Mouse (Mus musculus): ENCODE measurements at regions not wholly inside any gene's neighbourhood (a gene's known extent, or its start where the extent isn't known, plus 50 kb on each side); places are given as distances from the start of the nearest gene placed in this dataset.

- ATAC-seq (replicated peaks), result no peak
- H3K27me3 ChIP-seq, result no peaks in the 10 kb centered on the region
- peaks cover 6% of the 10 kb centered on the region for H3K4me1 ChIP-seq
- no peak overlapping the region for H3K9ac ChIP-seq (replicated peaks)
- no peak overlapping the region for H3K27ac ChIP-seq (replicated peaks)
- H3K9me3 ChIP-seq, result no peaks in the 10 kb centered on the region
- no peaks in the 10 kb centered on the region for H3K36me3 ChIP-seq
- WGBS, result 86% methylated on average over 20 of the region's 20 CpGs
- H3K4me2 ChIP-seq (replicated peaks), result no peak overlapping the region
- no peak overlapping the region for H3K4me3 ChIP-seq
These were observed 184.1 kb upstream of the Fn1 start for GRCm38 (mm10) chr1:71837039-71837648.

GRCm38 (mm10) chr1:71830379-71830778, 177.4 kb upstream of the Fn1 start:
- Histone ChIP-seq H3K4me2 (replicated peaks) (no peak overlapping the region), H3K9me3 (no peaks in the 10 kb centered on the region), H3K4me3 (no peak overlapping the region), H3K36me3 (no peaks in the 10 kb centered on the region), H3K4me1 (no peaks in the 10 kb centered on the region), H3K9ac (replicated peaks) (no peak overlapping the region), H3K27ac (replicated peaks) (no peak overlapping the region), H3K27me3 (no peaks in the 10 kb centered on the region)
- no peak for ATAC-seq (replicated peaks)
- 93% methylated on average over 6 of the region's 6 CpGs for WGBS

GRCm38 (mm10) chr1:71824410-71824809, 171.4 kb upstream of the Fn1 start:
- Histone ChIP-seq H3K4me1 (no peaks in the 10 kb centered on the region), H3K27me3 (no peaks in the 10 kb centered on the region), H3K4me2 (replicated peaks) (no peak overlapping the region), H3K9ac (replicated peaks) (no peak overlapping the region), H3K4me3 (no peak overlapping the region), H3K9me3 (no peaks in the 10 kb centered on the region), H3K36me3 (no peaks in the 10 kb centered on the region), H3K27ac (replicated peaks) (no peak overlapping the region)
- ATAC-seq (replicated peaks), result no peak
- WGBS, result 82% methylated on average over 5 of the region's 5 CpGs

GRCm38 (mm10) chr1:71822123-71822522, 169.1 kb upstream of the Fn1 start:
- no peak for ATAC-seq (replicated peaks)
- Histone ChIP-seq H3K27me3 (no peaks in the 10 kb centered on the region), H3K36me3 (no peaks in the 10 kb centered on the region), H3K27ac (replicated peaks) (no peak overlapping the region), H3K9me3 (no peaks in the 10 kb centered on the region), H3K9ac (replicated peaks) (no peak overlapping the region), H3K4me2 (replicated peaks) (no peak overlapping the region), H3K4me3 (no peak overlapping the region), H3K4me1 (no peaks in the 10 kb centered on the region)
- 86% methylated on average over 3 of the region's 3 CpGs for WGBS

- Histone ChIP-seq H3K4me3 (no peak overlapping the region), H3K9me3 (no peaks in the 10 kb centered on the region), H3K9ac (replicated peaks) (no peak overlapping the region), H3K27me3 (no peaks in the 10 kb centered on the region), H3K27ac (replicated peaks) (no peak overlapping the region), H3K4me1 (no peaks in the 10 kb centered on the region), H3K36me3 (no peaks in the 10 kb centered on the region), H3K4me2 (replicated peaks) (no peak overlapping the region)
- WGBS, result 79% methylated on average over 7 of the region's 7 CpGs
- no peak for ATAC-seq (replicated peaks)
These were observed 168.1 kb upstream of the Fn1 start for GRCm38 (mm10) chr1:71821099-71821498.

GRCm38 (mm10) chr1:71816306-71816705, 163.3 kb upstream of the Fn1 start:
- H3K27ac ChIP-seq (replicated peaks), result no peak overlapping the region
- 87% methylated on average over 9 of the region's 9 CpGs for WGBS
- H3K36me3 ChIP-seq, result no peaks in the 10 kb centered on the region
- H3K4me1 ChIP-seq, result no peaks in the 10 kb centered on the region
- H3K9ac ChIP-seq (replicated peaks), result no peak overlapping the region
- ATAC-seq (replicated peaks), result no peak
- H3K9me3 ChIP-seq, result no peaks in the 10 kb centered on the region
- no peaks in the 10 kb centered on the region for H3K27me3 ChIP-seq
- H3K4me2 ChIP-seq (replicated peaks), result no peak overlapping the region
- H3K4me3 ChIP-seq, result no peak overlapping the region

- no peaks in the 10 kb centered on the region for H3K36me3 ChIP-seq
- 84% methylated on average over 4 of the region's 4 CpGs for WGBS
- no peak overlapping the region for H3K27ac ChIP-seq (replicated peaks)
- H3K4me3 ChIP-seq, result no peak overlapping the region
- no peak overlapping the region for H3K9ac ChIP-seq (replicated peaks)
- H3K4me1 ChIP-seq, result no peaks in the 10 kb centered on the region
- H3K27me3 ChIP-seq, result no peaks in the 10 kb centered on the region
- no peaks in the 10 kb centered on the region for H3K9me3 ChIP-seq
- no peak for ATAC-seq (replicated peaks)
- H3K4me2 ChIP-seq (replicated peaks), result no peak overlapping the region
These were observed 161.1 kb upstream of the Fn1 start for GRCm38 (mm10) chr1:71814141-71814540.

- 96% methylated on average over 11 of the region's 11 CpGs for WGBS
- no peak for ATAC-seq (replicated peaks)
- Histone ChIP-seq H3K36me3 (no peaks in the 10 kb centered on the region), H3K4me1 (no peaks in the 10 kb centered on the region), H3K4me2 (replicated peaks) (no peak overlapping the region), H3K9me3 (no peaks in the 10 kb centered on the region), H3K27ac (replicated peaks) (no peak overlapping the region), H3K9ac (replicated peaks) (no peak overlapping the region), H3K27me3 (no peaks in the 10 kb centered on the region), H3K4me3 (no peak overlapping the region)
These were observed 159.2 kb upstream of the Fn1 start for GRCm38 (mm10) chr1:71812171-71812695.

GRCm38 (mm10) chr1:71811196-71811788, 158.3 kb upstream of the Fn1 start:
- Histone ChIP-seq H3K4me3 (no peak overlapping the region), H3K27me3 (no peaks in the 10 kb centered on the region), H3K27ac (replicated peaks) (no peak overlapping the region), H3K36me3 (no peaks in the 10 kb centered on the region), H3K9ac (replicated peaks) (no peak overlapping the region), H3K4me1 (no peaks in the 10 kb centered on the region), H3K4me2 (replicated peaks) (no peak overlapping the region), H3K9me3 (no peaks in the 10 kb centered on the region)
- ATAC-seq (replicated peaks), result no peak
- 92% methylated on average over 11 of the region's 11 CpGs for WGBS

- H3K4me2 ChIP-seq (replicated peaks), result no peak overlapping the region
- no peak overlapping the region for H3K27ac ChIP-seq (replicated peaks)
- no peaks in the 10 kb centered on the region for H3K4me1 ChIP-seq
- 55% methylated on average over 1 of the region's 1 CpGs for WGBS
- H3K9ac ChIP-seq (replicated peaks), result no peak overlapping the region
- no peaks in the 10 kb centered on the region for H3K27me3 ChIP-seq
- ATAC-seq (replicated peaks), result no peak
- no peaks in the 10 kb centered on the region for H3K9me3 ChIP-seq
- H3K36me3 ChIP-seq, result no peaks in the 10 kb centered on the region
- H3K4me3 ChIP-seq, result no peak overlapping the region
These were observed 155.0 kb upstream of the Fn1 start for GRCm38 (mm10) chr1:71808005-71808404.

- no peaks in the 10 kb centered on the region for H3K9me3 ChIP-seq
- 66% methylated on average over 4 of the region's 4 CpGs for WGBS
- no peak for ATAC-seq (replicated peaks)
- H3K27me3 ChIP-seq, result no peaks in the 10 kb centered on the region
- no peak overlapping the region for H3K4me3 ChIP-seq
- no peak overlapping the region for H3K9ac ChIP-seq (replicated peaks)
- no peaks in the 10 kb centered on the region for H3K4me1 ChIP-seq
- H3K27ac ChIP-seq (replicated peaks), result no peak overlapping the region
- H3K4me2 ChIP-seq (replicated peaks), result no peak overlapping the region
- no peaks in the 10 kb centered on the region for H3K36me3 ChIP-seq
These were observed 154.6 kb upstream of the Fn1 start for GRCm38 (mm10) chr1:71807586-71807985.

- no peak for ATAC-seq (replicated peaks)
- Histone ChIP-seq H3K36me3 (no peaks in the 10 kb centered on the region), H3K9me3 (no peaks in the 10 kb centered on the region), H3K4me3 (no peak overlapping the region), H3K27me3 (no peaks in the 10 kb centered on the region), H3K4me2 (replicated peaks) (no peak overlapping the region), H3K4me1 (no peaks in the 10 kb centered on the region), H3K9ac (replicated peaks) (no peak overlapping the region), H3K27ac (replicated peaks) (no peak overlapping the region)
- 67% methylated on average over 9 of the region's 9 CpGs for WGBS
These were observed 148.5 kb upstream of the Fn1 start for GRCm38 (mm10) chr1:71801283-71802066.

Data from forebrain, embryonic 15.5 days (tissue).